Mouse (Mus musculus) myocyte (in vitro differentiated cells): ENCODE measurements around the gene Actr5.

Experiments used
- E2F4 ChIP-seq: IDR thresholded peaks from one replicate; pipeline ENCODE4 v1.6.1; 2011; ENCODE audit warnings: mild to moderate bottlenecking, control low read depth, moderate library complexity; ENCODE audit not compliant: insufficient read depth
- MYOG ChIP-seq, 3 experiments: IDR thresholded peaks; one replicate each; pipeline ENCODE4 v1.6.1; 2011; ENCODE audit warnings: control low read depth in 2 of 3, low read depth in 2 of 3, mild to moderate bottlenecking in 2 of 3; ENCODE audit not compliant: insufficient read length in 2 of 3, control insufficient read depth in 1 of 3, insufficient read depth in 1 of 3
- POLR2A ChIP-seq: IDR thresholded peaks from one replicate; pipeline ENCODE4 v1.6.1; 2011; ENCODE audit warnings: low read depth, mild to moderate bottlenecking, control low read depth, moderate library complexity; ENCODE audit not compliant: insufficient read length
- POLR2AphosphoS2 ChIP-seq: IDR thresholded peaks from one replicate; pipeline ENCODE4 v1.6.1; 2011; ENCODE audit warnings: low read depth, control low read depth; ENCODE audit not compliant: insufficient read length
- TCF12 ChIP-seq: IDR thresholded peaks from one replicate; pipeline ENCODE4 v1.6.1; 2011; ENCODE audit warnings: mild to moderate bottlenecking, control low read depth; ENCODE audit not compliant: poor library complexity, insufficient read depth, severe bottlenecking
- TCF3 ChIP-seq: IDR thresholded peaks from one replicate; pipeline ENCODE4 v1.6.1; 2011; ENCODE audit warnings: low read depth, control low read depth; ENCODE audit not compliant: insufficient read length
- USF1 ChIP-seq: IDR thresholded peaks from one replicate; pipeline ENCODE4 v1.6.1; 2011; ENCODE audit warnings: low read depth, mild to moderate bottlenecking, control low read depth, moderate library complexity

DNA sequence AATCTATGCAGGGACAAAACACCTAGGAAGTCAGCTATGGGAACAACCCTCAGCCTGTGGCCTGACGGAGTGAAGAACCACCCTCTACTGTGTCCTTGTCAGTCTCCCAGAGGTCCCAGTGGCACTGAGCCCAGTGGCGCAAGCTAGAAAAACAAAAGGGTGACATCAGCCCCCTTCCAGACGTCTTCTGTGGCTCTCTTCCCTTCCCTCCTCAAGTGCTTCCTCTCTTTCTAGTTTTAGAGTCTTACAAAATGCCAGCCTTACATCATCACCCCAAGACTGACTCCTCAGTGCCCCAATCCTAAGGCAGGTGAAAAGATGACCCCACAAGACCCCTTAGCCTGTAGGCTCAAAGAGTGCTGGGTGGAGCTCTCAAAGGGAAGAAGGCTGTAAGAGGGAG is 34.2 kb upstream of the Actr5 start:
- TF ChIP-seq E2F4 (no peak), POLR2AphosphoS2 (no peak), POLR2A (no peak), TCF12 (no peak), USF1 (no peak), TCF3 (no peak), MYOG (IDR thresholded peaks at IDR 0.05; ENCODE audit: control insufficient read depth in 1 of 3, insufficient read depth in 1 of 3, insufficient read length in 2 of 3, low read depth in 2 of 3) (no peak)
